Mouse (Mus musculus) midbrain, embryonic 14.5 days (tissue): Measurements from ENCODE around the gene Pcbp3. TPM values are rescaled to one million over a fixed set of nuclear protein-coding genes. Genes with fewer than 3 reads are reported as not detected.

Source experiments
- ATAC-seq: fragments of 200-750 bp; cut with Nextera tagmentation; 2 replicates; pipeline ENCODE4 v1.8.0; 2017; ENCODE audit warnings: moderate number of reproducible peaks, moderate library complexity; ENCODE audit not compliant: low FRiP score, low TSS enrichment
- DNase-seq: peaks from one replicate; pipeline ENCODE4 v3.0.0-alpha.2; 2015
- H3K27ac ChIP-seq: fragments of 300-500 bp; sonication (generic); replicated peaks from 2 replicates; pipeline ENCODE4 v1.5.1; 2014; ENCODE audit warnings: mild to moderate bottlenecking, low read depth, low read length, moderate library complexity
- H3K27me3 ChIP-seq: fragments of 300-500 bp; sonication (generic); 2 replicates; pipeline ENCODE4 v1.6.1; 2014; ENCODE audit warnings: low read length, control low read depth, mixed read lengths; ENCODE audit not compliant: control insufficient read depth, insufficient read depth
- H3K36me3 ChIP-seq: fragments of 300-500 bp; sonication (generic); 2 replicates; pipeline ENCODE4 v1.6.1; 2014; ENCODE audit warnings: low read length, control low read depth; ENCODE audit not compliant: control insufficient read depth, insufficient read depth
- H3K4me1 ChIP-seq: fragments of 300-500 bp; sonication (generic); 2 replicates; pipeline ENCODE4 v1.6.1; 2014; ENCODE audit warnings: mild to moderate bottlenecking, antibody characterized with exemption, low read length, control low read depth; ENCODE audit not compliant: control insufficient read depth, insufficient read depth
- H3K4me2 ChIP-seq: fragments of 300-500 bp; sonication (generic); 2 replicates; pipeline ENCODE4 v1.6.1; 2014; ENCODE audit warnings: mild to moderate bottlenecking, low read length, moderate library complexity
- H3K4me3 ChIP-seq: fragments of 300-500 bp; sonication (generic); replicated peaks from 2 replicates; pipeline ENCODE4 v1.5.1; 2014; ENCODE audit warnings: low read depth, low read length
- H3K9ac ChIP-seq: fragments of 300-500 bp; sonication (generic); replicated peaks from 2 replicates; pipeline ENCODE4 v1.6.1; 2014; ENCODE audit warnings: mild to moderate bottlenecking, low read length, moderate library complexity
- H3K9me3 ChIP-seq: fragments of 300-500 bp; sonication (generic); 2 replicates; pipeline ENCODE4 v1.6.1; 2016; ENCODE audit warnings: low read length, control low read depth, mixed read lengths; ENCODE audit not compliant: control insufficient read depth
- WGBS: fragments of 180-500 bp; shearing (Covaris S2); extraction: QIAGEN DNeasy Blood & Tissue Kit; methylation state at CpG from one replicate; pipeline ENCODE4 v1.1.7; 2014; 5-methylcytosine and 5-hydroxymethylcytosine counted together
- polyA plus RNA-seq: library from polyadenylated mRNA; unstranded; fragments of >200 nt; fragmentation: Nextera tagmentation; extraction: Ambion mirVana; gene quantifications from 2 replicates; pipeline ENCODE4 v1.2.1, GENCODE M21; 2014

The Pcbp3 gene
- polyA plus RNA-seq, 1 experiment from 2014 or later: 37.3 TPM

DNA sequence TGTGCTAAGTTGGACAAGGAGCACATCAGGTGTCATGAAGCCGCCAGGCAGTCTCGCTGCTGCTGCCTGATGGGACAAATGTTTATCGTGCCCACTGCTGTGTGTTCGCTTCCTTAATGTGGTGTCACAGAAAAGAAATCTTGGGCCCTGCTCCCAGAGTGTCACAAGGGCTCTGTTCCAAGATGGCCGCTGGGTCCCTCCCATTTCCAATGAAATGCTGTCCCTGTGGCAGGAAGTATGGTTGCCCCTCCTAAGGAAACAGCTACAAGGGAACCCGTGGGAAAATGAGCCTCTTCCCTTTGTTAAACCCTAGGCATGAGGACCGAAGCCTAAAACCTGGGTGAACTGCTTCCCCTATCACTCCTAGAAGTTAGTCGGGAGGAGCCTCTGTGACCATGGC is 146.9 kb downstream of the Pcbp3 start:
- ATAC-seq: no peak
- H3K9me3 ChIP-seq: no peaks in the 10 kb centered on the region
- no peak overlapping the region for H3K9ac ChIP-seq
- H3K36me3 ChIP-seq: no peaks in the 10 kb centered on the region
- H3K4me3 ChIP-seq: no peak overlapping the region
- 90% methylated on average over 8 of the region's 8 CpGs for WGBS
- DNase-seq: no peak
- H3K4me1 ChIP-seq: peaks cover 33% of the 10 kb centered on the region
- H3K4me2 ChIP-seq: no peak overlapping the region
- H3K27ac ChIP-seq: no peak overlapping the region
- no peaks in the 10 kb centered on the region for H3K27me3 ChIP-seq

DNA sequence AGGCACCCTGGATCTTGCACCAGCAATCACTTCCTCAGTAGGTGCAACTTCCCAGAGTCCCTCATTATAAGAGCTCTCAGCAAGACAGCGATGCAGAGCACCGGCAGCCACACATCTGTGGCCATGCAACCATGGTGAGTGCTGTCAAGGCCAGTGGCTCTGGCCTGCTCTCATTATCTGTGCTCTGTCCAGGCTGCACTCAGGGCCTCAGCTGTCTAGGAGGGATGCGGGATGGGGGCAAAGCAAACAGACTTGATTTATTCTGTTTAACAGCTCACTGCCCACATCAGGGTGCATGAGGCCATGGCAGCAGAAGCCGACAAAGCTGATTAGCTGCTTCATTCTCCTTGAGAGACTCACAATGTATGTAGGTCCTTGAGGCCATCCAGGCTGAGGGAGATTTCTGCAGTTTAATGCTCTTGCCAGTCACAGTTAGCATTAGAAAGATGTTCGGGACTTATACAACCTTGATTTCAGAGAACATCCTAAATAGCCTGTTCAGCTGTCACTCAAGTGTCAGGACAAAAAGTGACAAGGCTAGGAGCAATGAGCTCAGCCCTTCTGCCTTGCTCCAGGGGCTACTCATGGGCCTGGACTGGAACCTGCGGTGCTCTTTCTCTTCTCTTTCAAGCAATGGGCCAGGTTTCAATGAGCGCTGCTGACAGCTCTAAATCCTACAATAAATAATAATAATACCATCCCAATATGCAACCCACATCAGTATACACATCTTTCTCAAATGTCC is 151.6 kb downstream of the Pcbp3 start:
- Histone ChIP-seq H3K27me3 (no peaks in the 10 kb centered on the region), H3K4me2 (no peak overlapping the region), H3K9me3 (no peaks in the 10 kb centered on the region), H3K36me3 (no peaks in the 10 kb centered on the region), H3K4me3 (no peak overlapping the region), H3K9ac (no peak overlapping the region), H3K27ac (peak overlapping the region; percentile 54), H3K4me1 (peaks cover 14% of the 10 kb centered on the region)
- DNase-seq (peak; percentile 47), ATAC-seq (peak; percentile 40; the same call in 1 of the 2 replicates)
- WGBS: 16% methylated on average over 7 of the region's 7 CpGs

DNA sequence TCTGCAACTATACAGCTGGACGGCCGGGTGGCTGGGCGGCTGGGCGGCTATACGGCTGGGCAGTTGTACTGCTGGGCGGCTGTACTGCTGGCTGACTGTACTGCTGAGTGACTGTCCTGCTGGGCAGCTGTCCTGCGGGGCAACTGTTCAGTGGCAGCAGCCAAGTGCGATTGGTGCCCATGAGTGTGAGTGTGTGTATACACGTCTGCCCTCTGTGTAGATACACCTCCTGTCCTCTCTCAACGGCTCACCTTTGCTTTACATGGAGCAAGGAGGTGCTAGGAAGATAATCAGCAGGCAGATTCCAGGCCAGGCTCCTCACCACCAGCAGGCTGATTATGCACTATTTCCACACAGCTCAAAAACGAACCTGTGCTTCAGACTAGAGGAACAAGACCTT is 152.2 kb downstream of the Pcbp3 start:
- H3K4me1 ChIP-seq: peaks cover 13% of the 10 kb centered on the region
- H3K9me3 ChIP-seq: no peaks in the 10 kb centered on the region
- no peaks in the 10 kb centered on the region for H3K27me3 ChIP-seq
- DNase-seq (no peak), ATAC-seq (no peak)
- H3K36me3 ChIP-seq: no peaks in the 10 kb centered on the region
- no peak overlapping the region for H3K4me2 ChIP-seq
- WGBS: 65% methylated on average over 11 of the region's 11 CpGs
- H3K4me3 ChIP-seq: no peak overlapping the region
- no peak overlapping the region for H3K9ac ChIP-seq
- H3K27ac ChIP-seq: peak overlapping the region; percentile 54

DNA sequence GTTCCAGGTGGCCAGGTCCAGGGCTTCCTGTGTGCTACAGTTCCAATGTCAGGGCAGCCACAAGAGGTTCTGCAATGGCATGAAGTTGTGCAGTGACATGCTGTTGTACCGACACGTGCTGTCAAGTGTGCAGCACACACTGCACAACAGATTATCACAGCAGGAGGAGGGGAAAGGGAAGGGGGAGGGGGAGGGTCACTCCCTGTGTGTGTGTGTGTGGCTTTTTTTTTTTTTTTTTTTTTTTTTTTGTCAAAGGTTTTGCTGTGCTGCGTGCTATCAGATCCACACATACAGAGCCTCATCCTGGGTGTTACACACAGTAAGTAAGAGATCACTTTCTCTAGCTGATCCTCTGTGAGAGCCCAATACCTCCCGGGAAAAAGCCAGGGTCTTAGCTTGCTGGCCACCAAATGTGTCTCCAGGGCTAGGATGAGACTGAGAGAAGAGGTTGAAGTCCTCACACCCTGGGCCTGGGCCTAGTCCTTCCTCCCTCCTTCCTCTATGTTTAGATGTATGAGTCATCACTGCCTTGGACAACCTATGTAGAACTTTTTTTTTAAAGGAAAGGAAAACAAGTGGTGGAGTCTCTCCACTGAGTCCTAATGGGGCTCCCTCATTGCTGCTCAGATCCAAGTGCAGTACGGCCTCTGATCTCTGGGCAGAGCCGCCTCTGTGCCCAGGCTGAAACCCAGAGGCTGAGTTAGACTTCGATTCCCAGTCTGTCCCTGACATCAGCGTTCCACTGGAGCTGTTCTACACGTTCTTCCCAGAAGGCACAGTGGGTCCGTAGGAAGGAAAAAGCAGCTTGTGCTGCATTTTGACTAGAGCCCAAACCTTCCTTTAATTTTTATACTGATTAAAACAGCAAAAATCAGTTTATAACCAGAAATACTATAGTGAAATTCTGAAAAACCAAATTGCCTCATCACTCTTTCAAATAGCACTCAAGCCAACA is 153.0 kb downstream of the Pcbp3 start:
- peak overlapping the region; percentile 54 for H3K27ac ChIP-seq
- 65% methylated on average over 10 of the region's 10 CpGs for WGBS
- DNase-seq: no peak

DNA sequence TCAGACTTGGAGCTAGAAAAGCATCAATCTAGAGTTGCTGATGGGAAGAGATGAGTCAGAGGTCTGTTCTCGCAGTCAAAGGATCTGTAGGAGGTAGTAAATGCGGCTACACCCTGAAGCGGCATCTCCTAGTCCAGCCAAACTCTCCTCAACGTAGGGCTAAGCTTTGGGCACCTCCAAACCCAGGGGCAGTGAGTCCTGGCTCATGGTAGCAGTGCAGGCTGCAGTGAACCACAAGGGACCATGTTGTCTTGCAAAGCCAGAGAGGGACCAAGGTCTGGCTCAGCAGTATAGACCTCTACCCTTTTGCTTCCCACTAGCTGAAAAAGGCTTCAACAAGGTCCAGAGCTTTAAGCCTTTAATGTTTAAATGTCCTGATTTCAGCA is 159.2 kb downstream of the Pcbp3 start:
- no peak overlapping the region for H3K4me2 ChIP-seq
- ATAC-seq (no peak), DNase-seq (no peak)
- H3K9ac ChIP-seq: no peak overlapping the region
- H3K9me3 ChIP-seq: no peaks in the 10 kb centered on the region
- WGBS: 90% methylated on average over 4 of the region's 4 CpGs
- peaks cover 6% of the 10 kb centered on the region; the same call in 1 of the 2 replicates for H3K4me1 ChIP-seq
- H3K4me3 ChIP-seq: no peak overlapping the region
- no peak overlapping the region for H3K27ac ChIP-seq
- H3K36me3 ChIP-seq: peaks cover 5% of the 10 kb centered on the region; the same call in 1 of the 2 replicates
- no peaks in the 10 kb centered on the region for H3K27me3 ChIP-seq

More for the DNA sequence above, 153.0 kb downstream of the Pcbp3 start:
- Histone ChIP-seq H3K9ac (no peak overlapping the region), H3K4me2 (no peak overlapping the region), H3K9me3 (no peaks in the 10 kb centered on the region), H3K4me1 (peaks cover 13% of the 10 kb centered on the region), H3K36me3 (no peaks in the 10 kb centered on the region), H3K4me3 (no peak overlapping the region), H3K27me3 (no peaks in the 10 kb centered on the region)
- ATAC-seq: no peak

DNA sequence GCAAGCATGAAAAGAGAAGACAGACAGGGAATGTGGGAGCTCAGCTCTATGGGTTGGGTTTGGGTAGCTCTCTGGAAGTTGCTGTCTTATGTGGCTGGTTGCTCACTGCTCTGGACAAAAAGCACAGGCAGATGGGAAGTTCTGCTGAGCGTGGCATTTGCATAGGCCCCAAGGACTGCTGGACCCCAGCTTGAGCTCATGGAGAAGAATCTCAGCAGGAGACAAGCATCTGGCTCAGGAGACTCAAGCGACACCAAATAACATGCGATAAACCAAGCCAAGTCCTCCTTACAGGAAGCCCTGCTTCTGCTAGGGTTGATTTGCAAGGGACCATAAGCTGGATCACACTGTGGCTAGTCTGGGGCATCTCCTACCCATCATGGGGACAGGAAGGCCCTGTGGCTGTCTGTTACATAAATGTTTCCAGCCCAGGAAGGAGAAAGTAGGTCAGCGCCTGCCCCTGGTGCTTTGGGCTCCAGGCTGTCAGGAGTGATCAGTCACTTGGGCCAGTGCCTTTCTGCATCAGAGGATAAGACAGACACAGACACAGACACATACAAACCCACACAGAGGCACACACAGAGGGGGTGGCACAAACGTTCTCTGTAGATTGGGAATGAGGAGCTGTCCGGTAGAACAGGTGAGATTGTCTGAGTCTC is 159.7 kb downstream of the Pcbp3 start:
- peaks cover 6% of the 10 kb centered on the region; the same call in 1 of the 2 replicates for H3K4me1 ChIP-seq
- ATAC-seq (no peak), DNase-seq (no peak)
- H3K27ac ChIP-seq: no peak overlapping the region
- WGBS: 76% methylated on average over 6 of the region's 6 CpGs
- H3K36me3 ChIP-seq: peaks cover 8% of the 10 kb centered on the region; the same call in 1 of the 2 replicates
- no peaks in the 10 kb centered on the region for H3K9me3 ChIP-seq
- H3K27me3 ChIP-seq: no peaks in the 10 kb centered on the region
- H3K4me3 ChIP-seq: no peak overlapping the region
- H3K9ac ChIP-seq: no peak overlapping the region
- H3K4me2 ChIP-seq: no peak overlapping the region

DNA sequence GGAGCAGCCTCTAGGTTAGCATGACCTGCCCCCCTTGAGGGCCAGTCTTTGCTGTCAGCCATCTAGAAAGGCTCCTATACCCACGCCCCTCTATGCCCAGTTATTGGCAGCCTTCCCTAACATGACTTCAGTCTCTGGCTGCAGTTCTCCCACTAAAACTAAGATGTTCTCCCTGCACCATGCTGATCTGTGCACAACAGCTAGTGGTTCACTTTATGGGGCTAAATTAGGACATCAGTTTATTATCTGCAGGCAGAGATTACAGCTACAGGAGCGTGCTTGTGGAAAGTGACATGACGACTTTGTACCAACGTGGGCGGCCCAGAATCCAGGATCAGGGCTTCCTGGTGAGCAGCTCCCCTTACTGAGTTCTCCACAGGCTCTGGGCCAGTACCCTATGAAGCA is 160.4 kb downstream of the Pcbp3 start:
- H3K4me3 ChIP-seq: no peak overlapping the region
- no peak overlapping the region for H3K9ac ChIP-seq
- H3K9me3 ChIP-seq: no peaks in the 10 kb centered on the region
- WGBS: 79% methylated on average over 5 of the region's 5 CpGs
- H3K27me3 ChIP-seq: no peaks in the 10 kb centered on the region
- peaks cover 8% of the 10 kb centered on the region; the same call in 1 of the 2 replicates for H3K36me3 ChIP-seq
- ATAC-seq: no peak
- H3K4me1 ChIP-seq: peaks cover 6% of the 10 kb centered on the region; the same call in 1 of the 2 replicates
- DNase-seq: no peak
- H3K4me2 ChIP-seq: no peak overlapping the region
- H3K27ac ChIP-seq: no peak overlapping the region

DNA sequence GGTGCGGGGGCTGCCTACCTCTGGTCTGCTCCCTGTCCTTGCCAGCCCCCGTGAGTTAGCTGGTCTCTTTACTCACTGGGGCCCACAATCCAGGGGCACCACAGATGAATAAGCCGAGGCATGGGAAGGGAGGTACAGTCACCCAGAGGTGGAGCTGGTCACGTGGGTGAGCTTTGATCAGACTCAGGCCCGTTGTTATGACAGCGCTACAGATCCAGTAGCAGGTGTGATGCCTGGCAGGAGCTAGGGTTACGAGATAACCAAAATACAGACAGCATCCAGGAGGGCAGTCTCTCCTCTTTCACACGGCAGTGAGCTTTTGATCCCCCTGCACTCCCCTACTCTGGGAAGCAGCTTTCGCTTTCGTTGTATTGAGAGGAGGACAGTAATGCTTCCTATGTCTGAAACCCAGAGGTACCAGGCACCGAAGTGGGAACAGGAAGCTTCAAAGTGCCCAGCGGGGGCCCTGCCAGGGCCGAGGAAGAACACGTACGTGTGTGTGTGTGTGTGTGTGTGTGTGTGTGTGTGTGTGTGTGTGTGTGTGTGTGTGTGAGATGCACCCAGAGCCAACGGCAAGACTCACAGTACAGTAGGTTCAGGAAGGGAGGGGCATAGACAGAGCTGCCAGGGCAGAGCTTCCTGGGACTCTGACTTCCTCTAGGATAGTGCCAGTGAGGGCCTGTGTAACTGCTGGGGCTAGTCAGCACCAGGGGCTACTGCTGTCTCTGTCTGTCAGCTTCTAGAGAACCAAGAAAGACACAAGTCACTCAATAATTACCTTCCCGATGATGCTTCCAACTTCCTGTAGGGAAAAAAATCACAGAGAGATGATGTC is 162.7 kb downstream of the Pcbp3 start:
- ATAC-seq (no peak), DNase-seq (no peak)
- H3K4me1 ChIP-seq: peaks cover 6% of the 10 kb centered on the region; the same call in 1 of the 2 replicates
- H3K9me3 ChIP-seq: no peaks in the 10 kb centered on the region
- no peak overlapping the region for H3K4me2 ChIP-seq
- no peaks in the 10 kb centered on the region for H3K27me3 ChIP-seq
- no peak overlapping the region for H3K9ac ChIP-seq
- peaks cover 8% of the 10 kb centered on the region; the same call in 1 of the 2 replicates for H3K36me3 ChIP-seq
- no peak overlapping the region for H3K4me3 ChIP-seq
- H3K27ac ChIP-seq: no peak overlapping the region
- 92% methylated on average over 17 of the region's 17 CpGs for WGBS
